In genomic region chr12:26414451-26415103, GRCm38 (mm10) we compare ENCODE assay signal across 8 mouse cellular contexts. TPM values are rescaled to one million over a fixed set of nuclear protein-coding genes. Genes with fewer than 3 reads are reported as not detected.
DNase-seq lines count a peak whose midpoint lies in the region; ATAC-seq and TF ChIP-seq lines count a peak whose summit lies in the region.

No protein-coding gene starts in this region.

- TF ChIP-seq POLR2A in ES-Bruce4 (IDR thresholded peaks at IDR 0.05; ENCODE audit: insufficient read depth, low read length), result no peak

- ATAC-seq in erythroblast, adult 5-6 weeks (replicated peaks; ENCODE audit: low FRiP score, poor library complexity, severe bottlenecking), result no peak
- peak; percentile 62 for ATAC-seq in heart, embryonic 11.5 days (replicated peaks; ENCODE audit: insufficient number of reproducible peaks, low FRiP score, low TSS enrichment)
- peak; percentile 21 for ATAC-seq in megakaryocyte-erythroid progenitor cell, adult 5-6 weeks (replicated peaks; ENCODE audit: low FRiP score, low TSS enrichment, poor library complexity, severe bottlenecking)

- H3K9ac ChIP-seq in ES-Bruce4 (ENCODE audit: low read depth, poor library complexity, severe bottlenecking), result peak overlapping the region; percentile 84
- peak overlapping the region; percentile 88 for H3K9ac ChIP-seq in heart, embryonic 11.5 days (ENCODE audit: low read depth, low read length)

- peak overlapping the region; percentile 96 for H3K4me2 ChIP-seq in heart, embryonic 11.5 days

- peak overlapping the region; percentile 58 for H3K4me3 ChIP-seq in erythroblast, embryonic 14.5 days (replicated peaks)
- peak overlapping the region; percentile 86 for H3K4me3 ChIP-seq in ES-Bruce4 (ENCODE audit: low read depth, low read length)
- peak overlapping the region; percentile 86 for H3K4me3 ChIP-seq in heart, embryonic 11.5 days (ENCODE audit: low read depth, low read length)

- no peaks in the 10 kb centered on the region for H3K9me3 ChIP-seq in erythroblast, embryonic 14.5 days (ENCODE audit: control insufficient read depth, low read length)
- no peaks in the 10 kb centered on the region for H3K9me3 ChIP-seq in ES-Bruce4 (replicated peaks; ENCODE audit: control insufficient read depth, insufficient read depth, low read length, poor library complexity, severe bottlenecking)
- no peaks in the 10 kb centered on the region for H3K9me3 ChIP-seq in heart, embryonic 11.5 days (replicated peaks; ENCODE audit: control insufficient read depth, low read length)

- peaks cover 26% of the 10 kb centered on the region for H3K27me3 ChIP-seq in erythroblast, embryonic 14.5 days (ENCODE audit: control insufficient read depth)
- H3K27me3 ChIP-seq in ES-Bruce4 (ENCODE audit: control insufficient read depth, insufficient read depth, low read length, poor library complexity, severe bottlenecking), result peaks cover 5% of the 10 kb centered on the region; the same call in 1 of the 2 replicates
- H3K27me3 ChIP-seq in heart, embryonic 11.5 days (ENCODE audit: control insufficient read depth, insufficient read depth, low read length), result no peaks in the 10 kb centered on the region

- under 1% methylated on average over 54 of the region's 64 CpGs for WGBS in heart, embryonic 11.5 days (ENCODE audit: insufficient replicate concordance)

- H3K4me1 ChIP-seq in erythroblast, embryonic 14.5 days (ENCODE audit: control insufficient read depth), result peaks cover 7% of the 10 kb centered on the region
- no peaks in the 10 kb centered on the region for H3K4me1 ChIP-seq in ES-Bruce4 (ENCODE audit: control insufficient read depth, insufficient read depth, low read length)
- H3K4me1 ChIP-seq in heart, embryonic 11.5 days (ENCODE audit: control insufficient read depth, insufficient read depth, low read length), result peaks cover 14% of the 10 kb centered on the region

- H3K27ac ChIP-seq in ES-Bruce4 (ENCODE audit: insufficient read depth, low read length), result no peak overlapping the region
- no peak overlapping the region for H3K27ac ChIP-seq in heart, embryonic 11.5 days (ENCODE audit: low read depth, low read length)

- peak; percentile 57 for DNase-seq in embryo, embryonic 10.5 days (ENCODE audit: low spot score)
- DNase-seq in kidney, postnatal 25 days, result peak; percentile 39 to 54
- DNase-seq in thymus, postnatal 0 days (ENCODE audit: low spot score), result peak; percentile 17

- no peak for TF ChIP-seq CTCF in ES-Bruce4 (IDR thresholded peaks at IDR 0.05; ENCODE audit: low read depth, low read length)

- no peaks in the 10 kb centered on the region for H3K36me3 ChIP-seq in erythroblast, embryonic 14.5 days (ENCODE audit: control insufficient read depth)
- no peaks in the 10 kb centered on the region for H3K36me3 ChIP-seq in ES-Bruce4 (ENCODE audit: control insufficient read depth, insufficient read depth, low read length, poor library complexity, severe bottlenecking)
- no peaks in the 10 kb centered on the region for H3K36me3 ChIP-seq in heart, embryonic 11.5 days (ENCODE audit: control insufficient read depth, insufficient read depth, low read length)

- no peak for TF ChIP-seq EP300 in ES-Bruce4 (IDR thresholded peaks at IDR 0.05; ENCODE audit: insufficient read depth, low read depth, low read length)

RNA-seq across cellular contexts. Expression of gene Rnf144a, which starts 0.5 kb away (rescaled TPM):
- polyA plus RNA-seq in erythroblast, embryonic 14.5 days (2012), result not detected in 2 replicates
- 12.9 and 13.6 TPM in 2 replicates for total RNA-seq in erythroblast, adult 5-6 weeks (2015; ENCODE audit: low replicate concordance)
- total RNA-seq in erythroblast, adult 5-6 weeks (2017; ENCODE audit: low replicate concordance), result 6.8 and 8.5 TPM in 2 replicates
- polyA plus RNA-seq in ES-Bruce4 (2011; ENCODE audit: insufficient read depth, insufficient read length, low read depth, missing spikeins), result 5.6 and 6.6 TPM in 2 replicates
- 4.6 and 7.4 TPM in 2 replicates for polyA plus RNA-seq in heart, embryonic 11.5 days (2014; fragmentation: Nextera tagmentation; extraction: Ambion mirVana)
- 12.5 and 13.4 TPM in 2 replicates for total RNA-seq in megakaryocyte-erythroid progenitor cell, adult 5-6 weeks (2014; fragmentation: Nextera tagmentation)
- 9.9 and 18.6 TPM in 2 replicates for total RNA-seq in megakaryocyte-erythroid progenitor cell, adult 5-6 weeks (2017)
- polyA plus RNA-seq in thymus, postnatal 0 days (2015; fragmentation: Nextera tagmentation; extraction: Ambion mirVana), result 6.6 and 11.0 TPM in 2 replicates

RNA-seq across cellular contexts. Expression of gene Rsad2, which starts 41.7 kb away (rescaled TPM):
- polyA plus RNA-seq in erythroblast, embryonic 14.5 days (2012), result 1.2 and 1.7 TPM in 2 replicates
- 1,174 and 1,207 TPM in 2 replicates for total RNA-seq in erythroblast, adult 5-6 weeks (2015; ENCODE audit: low replicate concordance)
- 1,630 and 1,984 TPM in 2 replicates for total RNA-seq in erythroblast, adult 5-6 weeks (2017; ENCODE audit: low replicate concordance)
- polyA plus RNA-seq in ES-Bruce4 (2011; ENCODE audit: insufficient read depth, insufficient read length, low read depth, missing spikeins), result 0.42 and 0.52 TPM in 2 replicates
- polyA plus RNA-seq in heart, embryonic 11.5 days (2014; fragmentation: Nextera tagmentation; extraction: Ambion mirVana), result 0.13 and 0.20 TPM in 2 replicates
- 0.89 and 1.2 TPM in 2 replicates for total RNA-seq in megakaryocyte-erythroid progenitor cell, adult 5-6 weeks (2014; fragmentation: Nextera tagmentation)
- total RNA-seq in megakaryocyte-erythroid progenitor cell, adult 5-6 weeks (2017), result 1.2 and 3.4 TPM in 2 replicates
- polyA plus RNA-seq in thymus, postnatal 0 days (2015; fragmentation: Nextera tagmentation; extraction: Ambion mirVana), result 5.1 and 6.5 TPM in 2 replicates

RNA-seq across cellular contexts. Expression of gene Cmpk2, which starts 54.4 kb away (rescaled TPM):
- 0.25 TPM in 2 replicates for polyA plus RNA-seq in erythroblast, embryonic 14.5 days (2012)
- total RNA-seq in erythroblast, adult 5-6 weeks (2015; ENCODE audit: low replicate concordance), result 85.9 and 123 TPM in 2 replicates
- total RNA-seq in erythroblast, adult 5-6 weeks (2017; ENCODE audit: low replicate concordance), result 86.0 and 87.0 TPM in 2 replicates
- 0.96 and 1.0 TPM in 2 replicates for polyA plus RNA-seq in ES-Bruce4 (2011; ENCODE audit: insufficient read depth, insufficient read length, low read depth, missing spikeins)
- polyA plus RNA-seq in heart, embryonic 11.5 days (2014; fragmentation: Nextera tagmentation; extraction: Ambion mirVana), result 9.1 and 9.3 TPM in 2 replicates
- 27.8 and 37.9 TPM in 2 replicates for total RNA-seq in megakaryocyte-erythroid progenitor cell, adult 5-6 weeks (2014; fragmentation: Nextera tagmentation)
- 22.0 and 22.7 TPM in 2 replicates for total RNA-seq in megakaryocyte-erythroid progenitor cell, adult 5-6 weeks (2017)
- 6.1 and 6.8 TPM in 2 replicates for polyA plus RNA-seq in thymus, postnatal 0 days (2015; fragmentation: Nextera tagmentation; extraction: Ambion mirVana)
